Comparison of ENCODE assay signal across 9 mouse cellular contexts in the genomic region with DNA sequence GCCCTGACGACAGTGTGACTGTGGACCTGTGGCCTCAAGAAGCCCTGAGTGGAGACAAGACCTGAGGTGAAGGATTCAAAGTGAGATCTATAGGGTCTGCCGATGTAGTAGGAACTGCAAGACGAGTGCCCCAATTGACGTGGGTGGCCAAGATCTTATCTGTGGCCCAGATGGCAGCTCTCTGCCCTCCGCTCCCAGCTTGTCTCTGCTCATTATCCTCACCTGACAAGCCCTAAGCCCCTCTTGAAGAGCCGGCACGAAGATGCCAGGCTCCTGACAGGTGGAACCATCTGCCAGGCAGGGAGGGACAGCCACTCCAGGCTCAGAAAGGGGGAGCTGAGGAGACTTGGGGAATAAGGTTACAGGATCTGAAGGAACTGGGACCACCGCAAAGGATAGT. TPM values are rescaled to one million over a fixed set of nuclear protein-coding genes. Genes with fewer than 3 reads are reported as not detected.
DNase-seq lines count a peak whose midpoint lies in the region; ATAC-seq lines count a peak whose summit lies in the region.
"Had no signal": no experiment of that assay in that cellular context is flagged by ENCODE, and none has a peak within 500 bp of the region (broad histone marks: within the 10 kb centered on the region; RNA-seq: fewer than 3 reads in every experiment).

No protein-coding gene starts in this region.

- no peak overlapping the region for H3K27ac ChIP-seq in neural tube, embryonic 15.5 days (replicated peaks)

- H3K4me1 ChIP-seq in neural tube, embryonic 15.5 days, result peaks cover 35% of the 10 kb centered on the region

- H3K27me3 ChIP-seq in neural tube, embryonic 15.5 days (replicated peaks), result peaks cover 50% of the 10 kb centered on the region

- H3K4me2 ChIP-seq in neural tube, embryonic 15.5 days, result peak overlapping the region; percentile 64; the same call in 1 of the 2 replicates

- H3K9me3 ChIP-seq in neural tube, embryonic 15.5 days (replicated peaks), result no peaks in the 10 kb centered on the region

- 38% methylated on average over 8 of the region's 8 CpGs for WGBS in neural tube, embryonic 15.5 days

- no peak for ATAC-seq in neural tube, embryonic 15.5 days (ENCODE audit: low FRiP score)

- peaks cover 22% of the 10 kb centered on the region for H3K36me3 ChIP-seq in neural tube, embryonic 15.5 days

- DNase-seq in left cerebral cortex, postnatal 4 days, result peak; percentile 82
- DNase-seq in left cerebral cortex, adult 18-20 months (ENCODE audit: low spot score in 2 of 2), result no peak
- peak; percentile 54 to 56 for DNase-seq in cerebellum, postnatal 36 days
- peak; percentile 69 for DNase-seq in induced T-regulatory cell, adult 2 months (ENCODE audit: low read depth)
- DNase-seq in adipocyte (ENCODE audit: low spot score), result no peak
- DNase-seq in embryo, embryonic 11 days, result no peak
- DNase-seq in lung, adult 18-20 months, result no peak

- H3K4me3 ChIP-seq in neural tube, embryonic 15.5 days (replicated peaks), result no peak overlapping the region

- intact Hi-C loops in left cerebral cortex, postnatal 4 days (cut with DNase I), result loop anchor here (5.0 to 10.0 kb wide), 2 partner anchors 90 to 152 kb away; a partner anchor contains a TSS

- no peak overlapping the region for H3K9ac ChIP-seq in neural tube, embryonic 15.5 days (replicated peaks)

RNA-seq across cellular contexts. Expression of a gene that starts 32.2 kb away (rescaled TPM):
- total RNA-seq in left cerebral cortex, postnatal 4 days (2021), result under 1 TPM in 1 of 2 experiments, not detected in 1; 0.26 TPM
- not detected for total RNA-seq in left cerebral cortex, adult 18-20 months (2021)
- polyA plus RNA-seq in neural tube, embryonic 15.5 days (2015; fragmentation: Nextera tagmentation; extraction: Ambion mirVana), result 1.2 and 1.4 TPM in 2 replicates
- total RNA-seq: liver, adult 2 months had no signal
- polyA plus RNA-seq: liver, adult 2 months had no signal

RNA-seq across cellular contexts. Expression of a gene that starts 43.6 kb away (rescaled TPM):
- 100 to 1,000 TPM; 163 to 177 TPM for total RNA-seq in left cerebral cortex, postnatal 4 days (2021)
- total RNA-seq in left cerebral cortex, adult 18-20 months (2021), result 100 to 1,000 TPM; 246 to 287 TPM
- 7.2 and 10.5 TPM in 2 replicates for polyA plus RNA-seq in neural tube, embryonic 15.5 days (2015; fragmentation: Nextera tagmentation; extraction: Ambion mirVana)

Comparison
In these comparisons a context has a peak if more than half of its experiments do, and no peak if none do; other contexts are left out.
1. DNase-seq: peak in left cerebral cortex, postnatal 4 days (single experiment), cerebellum, postnatal 36 days (2 of 2) and induced T-regulatory cell, adult 2 months (single experiment); none in left cerebral cortex, adult 18-20 months (0 of 2), adipocyte (single experiment), embryo, embryonic 11 days (single experiment) and lung, adult 18-20 months (0 of 2).